Mouse (Mus musculus) retina, postnatal 1 day (tissue): Measurements from ENCODE around the gene Plekhh3.

ENCODE experiments used
- DNase-seq: peaks from one replicate; pipeline ENCODE4 v3.0.0-alpha.2; 2012

The Plekhh3 gene

DNA sequence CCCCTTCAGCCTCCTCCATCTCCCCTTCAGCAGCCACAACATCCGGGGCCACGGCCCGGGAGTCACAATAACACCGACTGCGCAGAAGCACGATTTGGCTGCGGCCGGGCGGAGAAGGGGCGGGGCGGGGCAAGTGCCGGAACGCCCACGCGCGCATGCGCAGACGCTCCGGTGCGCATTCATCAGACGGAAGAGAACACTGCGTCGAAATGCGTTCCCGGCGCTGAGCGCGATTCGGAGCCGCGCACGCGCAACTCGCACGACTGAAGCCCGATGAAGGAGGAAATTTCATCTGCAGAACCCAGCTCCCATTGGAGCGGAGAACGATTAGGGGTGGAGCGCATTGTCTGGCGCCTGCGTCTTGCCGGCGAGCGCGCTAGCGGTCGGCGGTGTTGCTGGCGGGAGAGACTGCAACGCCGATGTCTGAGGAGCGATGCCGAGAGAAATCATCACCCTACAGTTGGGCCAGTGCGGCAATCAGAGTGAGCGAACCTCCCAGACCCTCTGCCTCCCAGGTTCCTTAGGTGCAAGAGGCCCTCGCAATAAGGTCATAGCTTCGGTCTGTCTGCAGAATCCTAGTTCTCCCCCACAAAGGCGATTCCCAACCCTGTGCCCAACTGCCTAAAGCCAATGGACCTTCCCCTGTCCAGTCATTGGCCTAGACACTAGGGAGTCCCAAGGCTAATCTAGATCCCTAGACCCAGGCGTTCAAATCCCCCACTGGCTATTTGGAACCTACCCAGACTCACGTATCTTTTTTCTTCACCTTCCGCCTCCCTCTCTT is 51.2 kb downstream of the Plekhh3 start, which contains the start of the genes Retreg3 and Tubg1:
Gene Retreg3, minus strand, starts transcription at position 133 of the 784 bp plus-strand sequence.
Gene Tubg1, plus strand, starts transcription at position 178 of the 784 bp plus-strand sequence.
- peak; percentile 100 for DNase-seq

DNA sequence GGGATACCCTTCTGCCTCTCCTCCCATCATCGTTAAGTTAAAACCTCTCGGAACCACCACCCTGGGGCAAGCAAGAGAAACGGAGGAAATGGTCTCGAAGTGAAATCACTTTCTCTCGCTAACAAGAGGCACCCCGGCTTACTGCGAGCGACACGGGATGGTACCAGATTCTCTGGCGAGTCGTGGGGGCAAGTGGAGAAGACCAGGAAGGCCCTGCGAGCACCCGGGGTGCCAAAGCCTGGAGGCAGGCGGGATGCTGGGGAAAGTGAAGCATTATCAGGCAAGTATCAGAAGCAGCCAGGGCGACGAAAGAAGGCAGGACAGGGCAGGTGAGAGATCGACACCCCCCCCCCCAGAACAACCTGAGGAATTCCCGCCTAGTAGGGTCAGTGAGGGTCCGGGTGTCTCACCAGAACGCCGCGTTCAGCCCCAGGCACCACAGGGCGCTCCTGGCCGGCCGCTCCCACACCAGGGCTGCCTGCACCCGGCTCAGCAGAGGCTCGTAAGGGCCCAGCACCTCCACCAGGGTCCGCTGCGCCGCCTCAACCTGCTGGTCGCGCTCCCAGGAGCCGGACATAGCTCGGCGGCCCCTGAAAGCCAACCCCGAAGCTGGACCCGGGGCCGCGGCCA is 51.9 kb downstream of the Plekhh3 start:
- DNase-seq, result no peak

DNA sequence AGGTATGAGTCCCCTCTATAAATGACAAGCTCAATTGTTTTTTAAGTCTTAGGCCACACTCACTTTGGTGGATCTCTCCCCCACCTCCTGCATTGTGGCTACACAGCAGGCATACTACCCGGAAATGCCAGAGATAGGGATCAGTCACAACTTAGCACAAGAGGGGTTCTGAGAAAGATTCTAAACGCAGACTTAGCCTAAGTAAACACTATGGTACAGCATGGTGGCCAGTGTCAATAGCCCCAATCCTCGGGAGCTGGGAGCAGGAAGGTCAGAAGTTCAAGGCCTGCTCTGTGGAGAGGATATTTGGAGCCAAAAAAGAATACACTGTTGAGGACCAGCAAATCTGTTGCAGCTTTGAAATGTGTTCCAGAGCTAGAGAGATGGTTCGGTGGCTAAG is 53.0 kb downstream of the Plekhh3 start:
- no peak for DNase-seq

DNA sequence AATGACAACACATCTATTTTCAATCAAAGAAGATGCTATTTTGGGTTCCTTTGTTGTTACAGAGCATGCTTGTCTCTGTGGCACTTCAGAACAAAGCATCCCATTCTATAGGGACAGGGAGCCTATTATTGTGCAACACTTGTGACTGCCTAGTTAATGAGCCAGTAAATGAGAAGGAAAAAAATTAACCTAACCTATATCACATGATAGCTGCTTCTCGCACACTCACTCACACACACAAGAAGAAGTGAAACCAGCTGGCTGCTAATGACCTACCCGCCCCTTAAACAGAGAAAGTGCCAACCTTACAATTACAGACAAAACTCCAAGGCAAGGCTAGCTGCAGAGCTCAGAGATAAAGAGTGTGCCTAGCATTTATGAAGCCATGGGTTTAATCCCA is 55.6 kb downstream of the Plekhh3 start:
- DNase-seq, result peak; percentile 85
